Mouse (Mus musculus) ovary, postnatal 10 days (tissue): Measurements from ENCODE around the gene Srsf2.
A peak's percentile ranks its signal among the peaks of the same experiment; 100 is the strongest.
"Not testable (repeated sequence)": the region's sequence is repeated elsewhere in the genome, so short reads cannot be mapped to it uniquely, and the experiment has no call there.

ENCODE experiments used
- DNase-seq: peaks from one replicate; pipeline ENCODE4 v3.0.0; 2022; ENCODE audit warnings: low spot score

Srsf2 gene

GRCm38 (mm10) chr11:116853512-116853928 is 626 bp upstream of the Srsf2 start:
- peak; percentile 96 for DNase-seq

DNA sequence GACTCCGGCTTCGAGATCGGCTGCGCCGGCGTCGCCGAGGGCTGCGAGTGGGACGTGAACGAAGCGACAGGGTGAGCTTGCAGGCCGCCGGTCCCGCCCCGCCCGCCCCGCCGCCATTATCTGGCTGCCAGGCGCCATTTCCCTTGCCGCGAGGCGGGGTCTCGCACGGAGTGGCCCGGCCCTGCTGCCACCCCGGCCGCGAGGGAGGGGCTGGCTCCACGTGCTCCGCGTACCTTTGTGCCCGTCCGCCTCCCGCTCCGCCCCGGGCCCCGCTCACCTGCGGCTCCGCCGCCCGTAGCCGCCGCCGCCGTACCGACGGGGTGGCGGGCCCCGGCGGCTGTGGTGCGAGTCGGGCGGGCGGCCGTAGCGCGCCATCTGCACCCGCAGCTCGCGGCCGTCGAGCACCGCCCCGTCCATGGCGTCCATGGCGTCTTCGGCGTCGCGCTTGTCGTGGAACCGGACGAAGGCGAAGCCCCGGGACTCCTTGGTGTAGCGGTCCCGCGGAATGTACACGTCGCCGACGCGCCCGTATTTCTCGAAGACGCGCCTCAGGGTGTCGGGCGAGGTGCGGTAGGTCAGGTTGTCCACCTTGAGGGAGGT is 503 bp downstream of the Srsf2 start, which contains the start of gene Mfsd11:
TSS of gene Mfsd11 (plus strand) at position 150 of the 600 bp plus-strand sequence.
- DNase-seq, result peak; percentile 52

- no peak for DNase-seq
Measured at GRCm38 (mm10) chr11:116851576-116852290, 1.2 kb downstream of the Srsf2 start.

GRCm38 (mm10) chr11:116850833-116851477 is 1.9 kb downstream of the Srsf2 start:
- DNase-seq, result no peak

- no peak for DNase-seq
Measured at GRCm38 (mm10) chr11:116850085-116850484, 2.8 kb downstream of the Srsf2 start.

- DNase-seq, result no peak
Measured at GRCm38 (mm10) chr11:116849587-116849986, 3.3 kb downstream of the Srsf2 start.

- DNase-seq, result not testable (repeated sequence)
Measured at GRCm38 (mm10) chr11:116848877-116849178, 4.1 kb downstream of the Srsf2 start.

GRCm38 (mm10) chr11:116848086-116848876 is 4.6 kb downstream of the Srsf2 start:
- no peak for DNase-seq

DNA sequence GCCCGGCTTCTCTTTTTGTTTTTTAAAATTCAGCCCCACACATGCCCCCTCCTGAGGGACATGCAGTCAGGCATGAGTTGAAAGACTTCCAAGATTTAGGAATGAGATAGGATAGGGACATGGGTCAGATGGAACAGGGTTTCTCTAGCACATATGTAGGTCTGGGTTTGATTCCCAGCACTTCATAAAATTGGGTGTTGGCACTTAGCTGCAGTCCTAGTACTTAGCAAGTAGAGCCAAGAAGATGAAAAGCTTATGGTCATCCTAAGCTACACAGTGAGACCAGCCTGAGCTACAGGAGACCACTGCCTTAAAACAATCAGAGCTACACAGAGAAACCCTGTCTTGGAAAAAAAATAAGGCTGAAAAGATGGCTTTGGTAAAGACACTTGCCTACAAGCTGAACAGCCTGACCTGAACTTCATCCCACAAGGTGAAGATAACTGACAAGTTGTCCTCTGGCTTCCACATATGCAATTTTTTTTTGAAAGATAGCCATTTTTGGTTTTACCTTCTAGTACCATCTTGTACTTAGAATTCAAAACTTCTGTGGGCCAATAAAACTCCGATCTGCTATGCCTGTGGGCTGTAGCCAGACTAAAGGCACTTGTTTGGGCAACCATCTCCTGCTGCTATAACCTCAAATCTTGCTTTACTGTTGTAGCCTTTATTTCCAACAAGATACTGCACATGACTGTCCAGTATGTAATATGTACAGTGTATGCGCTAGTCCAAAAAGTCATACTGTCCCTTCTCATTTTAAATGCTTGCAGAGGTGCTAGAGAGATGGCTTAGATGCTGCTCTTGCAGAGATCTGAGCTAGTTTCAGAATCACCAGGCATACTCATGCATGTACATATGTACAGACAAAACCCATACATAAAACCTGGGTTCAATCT is 5.5 kb downstream of the Srsf2 start:
- no peak for DNase-seq

- DNase-seq, result no peak
Measured at GRCm38 (mm10) chr11:116846593-116847181, 6.2 kb downstream of the Srsf2 start.

GRCm38 (mm10) chr11:116843261-116844233 is 9.3 kb downstream of the Srsf2 start, which contains the start of the genes Mettl23 and Jmjd6:
Mettl23 (plus strand) TSS chr11:116843278.
Jmjd6 (minus strand) TSS chr11:116843449.
- DNase-seq, result peak; percentile 86

DNA sequence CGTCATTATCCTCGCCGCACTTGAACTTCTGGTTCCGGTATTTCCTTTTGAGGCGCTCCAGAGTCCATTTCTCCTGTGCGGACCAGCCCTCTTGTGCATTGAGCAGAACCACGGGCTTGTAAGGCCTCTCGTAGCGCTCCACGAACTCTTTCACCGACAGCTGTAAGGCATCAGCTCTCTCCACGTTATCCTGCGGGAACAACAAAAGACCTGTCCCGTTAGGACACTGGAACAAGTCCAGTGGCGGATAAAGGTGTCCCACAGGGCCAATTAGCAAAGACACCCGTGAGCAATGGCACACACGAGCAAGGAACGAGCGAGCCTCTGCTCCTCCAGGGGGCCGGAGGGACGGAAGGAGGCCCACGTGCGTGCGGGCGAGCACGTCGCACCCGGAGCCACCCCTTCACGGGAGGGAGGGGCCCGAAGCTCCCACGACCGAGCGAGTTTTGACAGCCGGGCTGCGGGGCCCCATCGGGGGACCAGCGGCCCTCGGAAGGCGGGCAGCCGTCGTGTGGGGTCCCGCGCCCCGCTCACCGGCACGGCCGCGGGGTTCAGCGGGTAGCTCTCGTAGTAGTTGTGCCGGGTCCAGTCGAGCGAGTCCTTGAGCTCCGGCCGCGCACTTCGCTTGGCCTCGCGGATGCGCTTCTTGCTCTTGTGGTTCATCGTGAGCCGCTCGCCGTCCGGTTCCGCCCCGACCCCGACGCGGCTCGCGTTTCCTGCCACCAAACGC is 10.2 kb downstream of the Srsf2 start:
- peak; percentile 49 for DNase-seq

- DNase-seq, result no peak
Measured at GRCm38 (mm10) chr11:116840748-116841147, 12.1 kb downstream of the Srsf2 start.

DNA sequence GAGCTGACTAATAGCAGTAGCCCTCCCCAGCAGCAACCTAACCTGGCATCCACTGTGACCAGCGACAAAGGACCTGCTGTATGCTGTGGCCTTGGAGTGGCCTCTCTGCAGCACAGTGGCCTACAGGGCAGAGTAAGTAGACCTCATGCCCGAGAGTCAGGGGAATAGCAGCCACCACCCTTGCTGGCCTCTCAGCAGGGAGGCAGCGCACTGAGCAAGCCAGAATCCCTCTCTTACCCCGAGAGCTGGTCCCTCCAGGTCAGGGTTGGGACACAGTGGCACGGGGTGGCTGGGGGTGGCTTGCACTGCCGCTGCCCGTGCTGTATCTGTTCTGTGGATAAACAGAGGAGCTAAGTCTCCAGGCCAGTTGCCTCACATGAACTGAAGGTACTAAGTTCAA is 13.3 kb downstream of the Srsf2 start:
- no peak for DNase-seq

DNA sequence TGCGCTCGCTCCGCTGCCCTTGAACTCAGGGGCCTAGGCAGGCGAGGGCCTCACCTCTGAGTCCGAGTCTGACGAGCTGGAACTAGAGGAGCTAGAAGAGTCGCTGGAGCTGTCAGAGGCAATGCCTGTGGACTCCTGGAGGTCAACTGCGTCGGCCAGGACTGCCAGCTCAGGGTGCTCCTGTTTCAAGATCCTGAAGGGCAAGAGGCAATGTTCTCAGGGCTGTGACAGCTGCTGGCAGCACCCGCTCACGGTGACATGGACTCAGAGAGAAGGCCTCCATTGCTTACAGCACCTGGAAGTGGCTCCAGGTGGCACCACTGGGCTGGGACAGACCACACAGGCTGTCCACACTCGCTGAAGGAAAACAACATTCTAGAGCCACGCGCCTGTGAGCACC is 14.0 kb downstream of the Srsf2 start:
- no peak for DNase-seq

- DNase-seq, result no peak
Measured at GRCm38 (mm10) chr11:116837441-116837840, 15.5 kb downstream of the Srsf2 start.

GRCm38 (mm10) chr11:116836283-116836682 is 16.6 kb downstream of the Srsf2 start:
- DNase-seq, result no peak

DNA sequence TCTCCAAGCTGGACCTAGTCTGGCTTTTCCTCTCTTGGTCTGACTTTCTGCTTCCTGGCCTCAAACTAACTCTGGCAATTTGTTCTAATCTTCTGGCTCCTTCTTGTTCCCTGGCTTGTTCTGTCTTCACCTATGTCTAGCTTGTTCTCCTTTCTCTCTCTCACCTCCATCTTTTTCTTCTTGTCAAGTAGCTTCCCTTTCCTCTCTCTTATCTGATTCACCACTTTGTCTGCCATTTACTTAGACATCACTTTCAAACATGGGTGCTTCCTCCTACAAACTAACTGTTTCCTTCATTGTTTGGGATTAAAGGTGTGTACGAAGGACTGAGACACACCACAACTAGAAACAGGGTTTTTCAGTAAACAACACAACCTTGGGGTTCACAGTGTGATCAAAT is 17.9 kb downstream of the Srsf2 start:
- DNase-seq, result no peak

DNA sequence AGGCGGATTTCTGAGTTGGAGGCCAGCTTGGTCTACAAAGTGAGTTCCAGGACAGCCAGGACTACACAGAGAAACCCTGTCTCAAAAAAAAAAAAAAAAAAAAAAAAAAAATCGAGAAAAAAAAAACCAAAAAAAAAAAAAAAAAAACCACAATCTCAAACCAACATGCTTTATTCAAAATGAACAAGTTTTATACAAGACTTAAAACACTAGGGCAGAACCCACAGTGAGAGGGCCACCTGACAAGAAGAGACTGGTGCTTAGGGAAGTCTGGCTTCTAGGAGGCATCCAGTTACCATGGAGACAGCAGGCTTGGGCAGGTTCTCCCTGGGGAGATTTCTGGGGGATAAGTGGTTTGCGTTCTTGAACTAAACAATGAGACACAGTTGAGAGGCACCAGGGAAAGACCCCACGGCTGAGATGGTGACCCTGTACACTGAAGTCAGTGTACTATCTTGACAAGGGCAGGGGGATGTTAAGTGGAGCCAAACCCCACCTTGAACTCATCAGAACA is 20.7 kb downstream of the Srsf2 start:
- DNase-seq, result no peak
